Mouse (Mus musculus) midbrain, embryonic 16.5 days (tissue): ENCODE measurements around the gene Rpp25l. TPM values are rescaled to one million over a fixed set of nuclear protein-coding genes. Genes with fewer than 3 reads are reported as not detected.
"Not testable (repeated sequence)": the region's sequence is repeated elsewhere in the genome, so short reads cannot be mapped to it uniquely, and the experiment has no call there.

Experiments used
- ATAC-seq: fragments of 200-750 bp; cut with Nextera tagmentation; 2 replicates; pipeline ENCODE4 v1.8.0; 2017; ENCODE audit warnings: moderate TSS enrichment
- H3K27ac ChIP-seq: fragments of 300-500 bp; sonication (generic); 2 replicates; pipeline ENCODE4 v1.5.1; 2014; ENCODE audit warnings: mild to moderate bottlenecking, low read length, mixed read lengths
- H3K27me3 ChIP-seq: fragments of 300-500 bp; sonication (generic); 2 replicates; pipeline ENCODE4 v1.6.1; 2014; ENCODE audit warnings: low read depth, low read length, mixed read lengths; ENCODE audit not compliant: control insufficient read depth, insufficient read depth
- H3K36me3 ChIP-seq: fragments of 300-500 bp; sonication (generic); 2 replicates; pipeline ENCODE4 v1.6.1; 2014; ENCODE audit warnings: mild to moderate bottlenecking, low read length, moderate library complexity, mixed read lengths; ENCODE audit not compliant: control insufficient read depth, insufficient read depth
- H3K4me1 ChIP-seq: fragments of 300-500 bp; sonication (generic); 2 replicates; pipeline ENCODE4 v1.6.1; 2014; ENCODE audit warnings: mild to moderate bottlenecking, low read length, mixed read lengths; ENCODE audit not compliant: control insufficient read depth, insufficient read depth
- H3K4me2 ChIP-seq: fragments of 300-500 bp; sonication (generic); 2 replicates; pipeline ENCODE4 v1.6.1; 2014; ENCODE audit warnings: mild to moderate bottlenecking, low read length, mixed read lengths
- H3K4me3 ChIP-seq: fragments of 300-500 bp; sonication (generic); 2 replicates; pipeline ENCODE4 v1.5.1; 2014; ENCODE audit warnings: low read depth, mild to moderate bottlenecking, low read length, moderate library complexity, mixed read lengths
- H3K9ac ChIP-seq: fragments of 300-500 bp; sonication (generic); 2 replicates; pipeline ENCODE4 v1.6.1; 2014; ENCODE audit warnings: low read depth, low read length, mixed read lengths
- H3K9me3 ChIP-seq: fragments of 300-500 bp; sonication (generic); replicated peaks from 2 replicates; pipeline ENCODE4 v1.6.1; 2014; ENCODE audit warnings: mild to moderate bottlenecking, low read length, mixed read lengths; ENCODE audit not compliant: control insufficient read depth, poor library complexity, severe bottlenecking
- WGBS: fragments of 180-500 bp; shearing (Covaris S2); extraction: QIAGEN DNeasy Blood & Tissue Kit; methylation state at CpG from one replicate; pipeline ENCODE4 v1.1.7; 2014; 5-methylcytosine and 5-hydroxymethylcytosine counted together
- polyA plus RNA-seq: library from polyadenylated mRNA; unstranded; fragments of >200 nt; fragmentation: Nextera tagmentation; extraction: Ambion mirVana; gene quantifications from 2 replicates; pipeline ENCODE4 v1.2.1, GENCODE M21; 2015

The Rpp25l gene
- polyA plus RNA-seq, 1 experiment from 2014 or later = 52.4 TPM

DNA sequence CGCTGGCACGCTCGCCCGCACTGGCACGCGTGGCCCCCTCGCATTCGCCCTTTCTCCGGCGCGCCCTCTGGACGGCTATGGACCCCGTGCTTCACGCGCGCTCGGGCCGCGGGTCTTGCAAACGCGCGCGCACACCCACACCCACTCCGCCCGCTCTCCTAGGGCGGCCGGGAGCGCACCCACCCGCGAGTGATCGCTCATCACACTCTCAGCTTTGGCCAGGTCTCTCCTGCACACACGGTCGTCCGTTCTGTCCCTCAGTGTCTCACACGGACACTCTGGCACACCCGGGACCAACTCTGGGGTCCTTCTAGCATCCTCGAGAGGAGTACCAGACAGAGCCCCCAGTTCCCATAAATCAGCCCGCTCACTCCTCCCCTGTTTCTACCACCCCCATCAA is 17.5 kb downstream of the Rpp25l start:
- not testable (repeated sequence) for H3K4me1 ChIP-seq, H3K27me3 ChIP-seq, ATAC-seq, H3K27ac ChIP-seq, H3K9ac ChIP-seq, H3K9me3 ChIP-seq, H3K36me3 ChIP-seq
- WGBS = 0% methylated on average over 13 of the region's 38 CpGs
- Histone ChIP-seq H3K4me3 (peak overlapping the region; percentile 25), H3K4me2 (peak overlapping the region; percentile 31; the same call in 1 of the 2 replicates)

DNA sequence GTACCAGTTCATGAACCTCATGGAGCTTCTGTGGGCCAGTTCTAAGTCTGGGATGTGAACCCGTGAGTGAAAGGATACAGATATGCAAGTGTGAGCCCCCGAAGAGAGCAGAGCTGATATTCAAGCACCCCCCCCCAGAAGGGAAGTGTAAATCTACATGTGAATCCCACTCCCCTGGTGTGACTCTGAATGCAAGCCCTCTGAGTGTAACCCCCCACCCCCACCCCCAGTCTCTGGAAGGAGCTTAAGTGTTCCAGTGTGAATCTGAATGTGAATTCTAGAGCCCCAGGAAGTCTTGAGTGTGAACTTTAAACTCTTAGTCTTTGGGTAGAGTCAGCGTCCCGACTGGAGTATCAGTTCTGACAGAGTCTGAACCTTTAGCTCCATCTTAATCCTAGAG is 19.8 kb downstream of the Rpp25l start:
- H3K9me3 ChIP-seq, H3K4me3 ChIP-seq, H3K4me1 ChIP-seq, H3K9ac ChIP-seq, H3K36me3 ChIP-seq, H3K27ac ChIP-seq, H3K27me3 ChIP-seq, ATAC-seq: not testable (repeated sequence)
- H3K4me2 ChIP-seq = peak overlapping the region; percentile 21; the same call in 1 of the 2 replicates
- WGBS = 5% methylated on average over 4 of the region's 4 CpGs

DNA sequence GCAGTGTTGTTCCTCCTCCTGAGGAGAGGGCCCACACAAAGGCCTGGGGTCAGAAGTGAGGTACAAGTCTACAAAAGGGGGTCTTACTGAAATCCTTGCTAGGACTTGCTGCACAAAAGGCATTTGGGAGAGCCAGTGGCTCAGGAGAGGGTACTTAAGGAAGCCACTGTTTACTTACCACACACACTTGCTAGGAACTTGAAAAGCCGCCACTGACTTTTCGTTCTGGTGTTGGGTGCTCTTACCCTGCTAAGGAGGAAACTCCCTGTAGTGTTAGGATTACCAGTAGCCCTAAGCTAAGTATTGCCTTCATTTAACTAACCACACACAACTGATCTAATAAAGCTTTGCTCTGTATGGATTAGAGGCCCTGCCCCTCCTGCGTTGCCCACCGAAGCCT is 23.3 kb downstream of the Rpp25l start:
- H3K27me3 ChIP-seq, H3K36me3 ChIP-seq, H3K9ac ChIP-seq, H3K9me3 ChIP-seq, H3K4me2 ChIP-seq, H3K4me3 ChIP-seq, H3K27ac ChIP-seq, ATAC-seq, H3K4me1 ChIP-seq: not testable (repeated sequence)
- WGBS = no CpG with 5 or more reads among the region's 4 CpGs

DNA sequence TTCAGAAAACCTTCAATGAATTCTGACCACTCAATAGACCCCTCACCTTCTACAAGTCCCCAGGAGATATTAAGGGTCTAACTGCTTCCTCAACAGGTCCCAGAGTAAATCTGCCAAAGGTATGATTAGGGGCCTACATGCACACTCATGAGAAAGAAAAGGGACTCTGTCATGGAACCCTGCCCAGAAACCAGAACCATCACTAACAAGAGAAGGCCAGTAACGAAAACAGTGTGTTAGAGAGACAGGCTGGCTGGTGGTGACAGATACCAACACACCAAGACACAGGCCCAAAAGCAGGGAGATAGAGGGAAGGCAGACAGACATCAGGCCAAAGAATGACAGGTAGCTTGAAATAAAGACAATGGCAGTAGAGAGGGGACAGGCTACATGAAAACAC is 24.8 kb downstream of the Rpp25l start:
- H3K4me1 ChIP-seq, H3K9me3 ChIP-seq, H3K4me3 ChIP-seq, H3K27ac ChIP-seq, ATAC-seq, H3K27me3 ChIP-seq, H3K9ac ChIP-seq, H3K36me3 ChIP-seq, H3K4me2 ChIP-seq: not testable (repeated sequence)
- 36% methylated on average over 1 of the region's 1 CpGs for WGBS

DNA sequence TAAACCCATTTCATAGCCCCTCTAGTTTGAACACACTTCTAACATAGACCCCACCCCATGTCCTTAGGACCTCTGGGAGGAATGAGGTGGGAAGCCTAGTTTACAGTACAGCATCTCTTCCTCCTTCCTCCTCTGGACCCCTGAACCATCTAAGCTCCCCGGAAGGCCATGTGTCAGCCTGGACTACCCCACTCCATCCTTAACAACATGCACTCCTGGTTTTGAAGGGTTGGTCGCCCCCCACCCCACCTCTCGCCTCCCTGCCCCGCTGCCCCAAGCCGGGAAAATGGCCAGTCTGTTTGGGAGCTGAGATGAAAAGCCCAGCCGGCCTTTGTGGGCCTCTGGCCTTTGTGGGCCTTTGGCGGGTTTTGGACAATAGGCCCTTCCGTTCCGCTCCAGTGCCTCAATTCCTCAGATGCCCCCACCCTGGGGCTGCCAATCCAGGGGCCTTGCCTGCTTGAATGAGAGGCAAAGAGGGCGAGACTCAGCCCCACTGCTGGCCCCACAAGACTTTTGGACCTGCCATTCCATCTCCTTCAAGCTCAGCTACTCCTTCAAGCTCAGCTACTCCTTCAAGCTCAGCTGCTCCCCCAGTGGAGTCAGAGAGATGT is 27.3 kb downstream of the Rpp25l start:
- H3K27ac ChIP-seq, H3K9ac ChIP-seq, H3K4me3 ChIP-seq, H3K9me3 ChIP-seq, H3K36me3 ChIP-seq, ATAC-seq, H3K27me3 ChIP-seq, H3K4me2 ChIP-seq: not testable (repeated sequence)
- H3K4me1 ChIP-seq = peaks cover 12% of the 10 kb centered on the region; the same call in 1 of the 2 replicates
- 14% methylated on average over 8 of the region's 10 CpGs for WGBS

DNA sequence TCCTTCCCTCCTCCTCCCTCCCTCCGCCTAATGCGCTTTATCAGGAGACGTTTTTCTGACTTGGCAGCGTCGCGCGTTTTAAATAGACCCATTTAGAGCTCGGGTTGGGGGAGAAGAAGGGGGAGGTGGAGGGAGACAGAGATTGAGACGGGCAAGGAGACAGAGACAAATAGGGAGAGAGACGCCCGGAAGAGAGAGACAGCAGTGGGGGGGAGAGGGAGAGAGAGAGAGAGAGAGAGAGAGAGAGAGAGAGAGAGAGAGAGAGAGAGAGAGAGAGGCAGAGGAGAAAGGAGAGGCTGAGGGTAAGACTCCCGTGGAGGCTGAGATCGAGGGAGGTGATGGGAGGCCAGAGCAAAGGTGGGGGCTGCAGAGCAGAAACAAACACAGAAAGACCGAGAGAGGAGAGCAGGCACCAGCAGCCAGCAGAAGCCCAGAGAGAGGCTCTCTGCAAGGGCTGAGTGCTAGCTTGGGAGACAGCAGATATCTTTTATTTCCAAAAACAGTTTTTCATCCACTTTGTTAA is 28.3 kb downstream of the Rpp25l start:
- WGBS = 4% methylated on average over 13 of the region's 14 CpGs
- not testable (repeated sequence) for H3K27ac ChIP-seq, H3K9me3 ChIP-seq, H3K4me3 ChIP-seq, H3K27me3 ChIP-seq, H3K4me2 ChIP-seq, H3K36me3 ChIP-seq, H3K9ac ChIP-seq
- H3K4me1 ChIP-seq = peaks cover 12% of the 10 kb centered on the region; the same call in 1 of the 2 replicates
- ATAC-seq = 0 out of 2 replicates have a peak, but pooled peaks have one; percentile 26

DNA sequence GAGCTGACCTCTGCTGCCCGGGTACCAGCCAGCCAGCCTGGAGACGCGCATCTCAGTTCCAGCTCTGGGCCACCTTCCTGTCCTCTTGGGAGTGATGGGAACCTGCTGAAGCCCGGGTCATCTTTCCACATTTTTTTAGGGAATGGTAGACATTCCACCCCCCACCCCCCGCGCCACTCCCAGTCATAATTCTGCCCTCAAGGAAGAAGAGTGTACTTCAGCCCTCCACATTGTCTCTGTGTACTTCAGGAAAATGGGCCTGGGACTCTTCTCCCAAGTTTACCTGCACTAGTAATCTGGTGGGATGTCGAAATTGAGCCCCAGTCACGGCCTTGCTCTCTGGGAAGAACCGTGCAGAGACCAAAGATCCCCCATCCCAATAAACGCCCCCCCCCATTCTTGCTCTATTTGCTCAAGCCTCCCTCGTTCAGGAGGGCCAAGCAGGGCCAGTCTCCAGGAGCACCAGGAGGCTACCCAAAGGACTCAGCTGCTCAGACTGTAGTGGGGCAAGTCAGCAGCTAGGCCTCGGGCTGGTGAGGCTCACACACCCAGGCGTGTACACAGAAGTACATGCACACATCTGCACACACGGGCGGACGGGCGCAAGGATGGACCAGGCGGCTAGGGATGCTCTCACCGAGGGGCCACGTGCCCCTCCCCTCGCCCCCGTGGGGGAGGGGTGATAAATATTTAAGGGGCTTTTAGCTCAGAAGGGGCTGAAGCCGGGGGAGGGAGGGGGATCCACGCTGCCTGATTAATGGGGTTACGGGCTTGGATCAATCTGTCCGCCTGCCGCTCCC is 29.0 kb downstream of the Rpp25l start:
- peaks cover 15% of the 10 kb centered on the region; the same call in 1 of the 2 replicates for H3K4me1 ChIP-seq
- not testable (repeated sequence) for H3K27me3 ChIP-seq, H3K9me3 ChIP-seq, H3K9ac ChIP-seq, H3K36me3 ChIP-seq, H3K4me3 ChIP-seq
- WGBS = 4% methylated on average over 22 of the region's 27 CpGs
- H3K27ac ChIP-seq = peak overlapping the region; percentile 38
- ATAC-seq = 0 out of 2 replicates have a peak, but pooled peaks have one; percentile 13
- H3K4me2 ChIP-seq = peak overlapping the region; percentile 25; the same call in 1 of the 2 replicates

DNA sequence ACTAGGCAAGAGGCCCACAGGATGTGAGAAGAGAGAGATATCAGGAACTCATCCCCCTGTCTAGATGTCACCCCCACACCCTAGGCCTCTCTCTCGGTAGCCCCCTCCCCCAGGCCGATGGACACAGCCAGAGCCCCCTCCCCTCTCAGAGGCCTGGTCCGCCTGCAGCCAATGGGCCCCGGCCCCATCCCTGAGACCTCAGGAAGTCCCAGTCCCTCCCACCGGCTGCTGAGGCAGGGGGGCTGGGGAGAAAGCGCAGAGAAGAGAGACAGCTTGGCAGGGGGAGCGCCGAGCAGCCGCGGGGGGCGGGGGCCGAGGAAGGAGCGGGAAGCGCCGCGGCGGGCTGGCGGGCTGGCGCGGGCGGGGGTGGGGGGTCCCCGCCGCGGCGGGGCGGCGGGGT is 30.0 kb downstream of the Rpp25l start:
- H3K9me3 ChIP-seq, H3K4me3 ChIP-seq, H3K27ac ChIP-seq, H3K36me3 ChIP-seq, H3K27me3 ChIP-seq, H3K9ac ChIP-seq: not testable (repeated sequence)
- 1% methylated on average over 12 of the region's 27 CpGs for WGBS
- peaks cover 15% of the 10 kb centered on the region; the same call in 1 of the 2 replicates for H3K4me1 ChIP-seq
- peak overlapping the region; percentile 43 for H3K4me2 ChIP-seq
- ATAC-seq = peak; percentile 30

DNA sequence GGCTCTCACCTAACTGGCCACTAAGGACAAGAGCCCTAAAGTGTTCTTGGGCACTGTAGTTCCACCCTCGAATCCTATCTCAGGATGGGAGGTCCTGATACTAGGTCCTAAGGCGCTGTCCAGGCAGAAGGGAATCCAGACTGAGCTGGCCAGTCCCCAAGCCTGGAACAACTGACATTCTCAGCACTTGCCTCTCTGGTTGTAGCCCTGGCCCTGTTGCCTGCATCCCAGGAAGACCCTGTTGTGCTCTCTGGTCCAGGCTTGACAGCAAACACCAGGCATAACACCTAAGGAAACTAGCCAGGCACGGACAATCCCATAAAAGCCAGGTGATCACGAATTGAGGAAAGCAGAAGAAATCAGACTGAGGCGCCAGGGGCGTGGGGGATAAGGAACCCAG is 30.5 kb downstream of the Rpp25l start:
- H3K27ac ChIP-seq = peak overlapping the region; percentile 40; the same call in 1 of the 2 replicates
- 20% methylated on average over 6 of the region's 6 CpGs for WGBS
- no peaks in the 10 kb centered on the region for H3K27me3 ChIP-seq
- no peaks in the 10 kb centered on the region for H3K9me3 ChIP-seq
- no peaks in the 10 kb centered on the region for H3K36me3 ChIP-seq
- H3K4me2 ChIP-seq = peak overlapping the region; percentile 33
- no peak for ATAC-seq
- H3K9ac ChIP-seq = no peak overlapping the region
- H3K4me1 ChIP-seq = peaks cover 18% of the 10 kb centered on the region; the same call in 1 of the 2 replicates
- no peak overlapping the region for H3K4me3 ChIP-seq
